Mouse (Mus musculus): ENCODE measurements around the gene Gm9857.
A peak's percentile ranks its signal among the peaks of the same experiment; 100 is the strongest.

The Gm9857 gene

GRCm38 (mm10) chr3:108925677-108926076 lies 14.6 kb downstream of the Gm9857 start:
- DNase-seq (ENCODE audit: low spot score in 2 of 2), result no peak

- no peak for DNase-seq (ENCODE audit: low spot score in 2 of 2)
Observed at GRCm38 (mm10) chr3:108921822-108922221, 18.4 kb downstream of the Gm9857 start.

GRCm38 (mm10) chr3:108920442-108921070 lies 19.7 kb downstream of the Gm9857 start:
- no peak for DNase-seq (ENCODE audit: low spot score in 2 of 2)

GRCm38 (mm10) chr3:108918852-108919251 lies 21.4 kb downstream of the Gm9857 start:
- DNase-seq (ENCODE audit: low spot score in 2 of 2), result no peak

- no peak for DNase-seq (ENCODE audit: low spot score in 2 of 2)
Observed at GRCm38 (mm10) chr3:108917986-108918385, 22.3 kb downstream of the Gm9857 start.

- no peak for DNase-seq (ENCODE audit: low spot score in 2 of 2)
Observed at GRCm38 (mm10) chr3:108916857-108917256, 23.4 kb downstream of the Gm9857 start.

GRCm38 (mm10) chr3:108915999-108916398 lies 24.2 kb downstream of the Gm9857 start:
- no peak for DNase-seq (ENCODE audit: low spot score in 2 of 2)

GRCm38 (mm10) chr3:108911548-108912413 lies 28.5 kb downstream of the Gm9857 start, which contains the start of gene Prpf38b:
Gene Prpf38b, minus strand, starts transcription at chr3:108911727.
- peak; percentile 93 to 96 for DNase-seq (ENCODE audit: low spot score in 2 of 2)

- peak; percentile 32 to 34 for DNase-seq (ENCODE audit: low spot score in 2 of 2)
Observed at GRCm38 (mm10) chr3:108911081-108911547, 29.1 kb downstream of the Gm9857 start.

GRCm38 (mm10) chr3:108910303-108911080 lies 29.8 kb downstream of the Gm9857 start:
- DNase-seq (ENCODE audit: low spot score in 2 of 2), result no peak

GRCm38 (mm10) chr3:108902934-108903333 lies 37.3 kb downstream of the Gm9857 start:
- no peak for DNase-seq (ENCODE audit: low spot score in 2 of 2)

- DNase-seq (ENCODE audit: low spot score in 2 of 2), result no peak
Observed at GRCm38 (mm10) chr3:108902038-108902437, 38.2 kb downstream of the Gm9857 start.

- DNase-seq (ENCODE audit: low spot score in 2 of 2), result no peak
Observed at GRCm38 (mm10) chr3:108900681-108901080, 39.6 kb downstream of the Gm9857 start.

GRCm38 (mm10) chr3:108900147-108900546 lies 40.1 kb downstream of the Gm9857 start:
- DNase-seq (ENCODE audit: low spot score in 2 of 2), result no peak

- DNase-seq (ENCODE audit: low spot score in 2 of 2), result no peak
Observed at GRCm38 (mm10) chr3:108898640-108899039, 41.6 kb downstream of the Gm9857 start.

- DNase-seq (ENCODE audit: low spot score in 2 of 2), result no peak
Observed at GRCm38 (mm10) chr3:108892914-108893313, 47.3 kb downstream of the Gm9857 start.

GRCm38 (mm10) chr3:108892080-108892479 lies 48.2 kb downstream of the Gm9857 start:
- DNase-seq (ENCODE audit: low spot score in 2 of 2), result no peak

Measured in right cerebral cortex, postnatal 36 days (tissue).